Mouse (Mus musculus) bone marrow macrophage, adult 2 months (primary cell): Measurements from ENCODE around the gene Kmt2b.

Source experiments
- CTCF ChIP-seq: IDR thresholded peaks from 2 replicates; pipeline ENCODE4 v1.5.1; 2012; ENCODE audit warnings: low read depth, mild to moderate bottlenecking, low read length, moderate library complexity
- POLR2A ChIP-seq: IDR thresholded peaks from 2 replicates; pipeline ENCODE4 v1.6.1; 2012; ENCODE audit warnings: mild to moderate bottlenecking, low read depth, low read length, borderline replicate concordance

DNA sequence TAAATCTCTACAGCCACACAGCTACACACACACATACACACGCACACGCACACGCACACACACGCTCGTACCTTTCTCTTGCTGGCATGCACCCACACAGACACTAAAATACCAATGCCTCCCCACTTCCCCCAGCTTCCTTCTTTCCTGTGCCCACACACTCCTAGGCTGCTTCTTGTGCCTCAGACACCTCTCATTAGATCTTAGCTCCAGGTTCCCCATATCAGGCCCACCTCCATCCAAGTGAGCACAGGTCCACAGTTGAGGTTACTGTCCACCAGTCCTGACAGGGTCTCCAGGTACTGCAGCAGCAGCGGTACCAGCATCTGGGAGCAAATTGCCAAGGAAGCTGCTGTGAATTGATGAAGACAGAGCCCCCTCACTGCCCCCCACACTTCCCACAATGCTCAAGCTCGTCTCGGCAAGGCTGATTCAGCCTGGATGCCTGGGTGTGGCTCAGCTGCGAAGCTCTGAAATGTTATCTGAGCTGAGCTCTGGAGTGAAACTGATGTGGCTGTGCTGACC lies 57.2 kb downstream of the Kmt2b start:
- TF ChIP-seq POLR2A (no peak), CTCF (no peak)
